Mouse (Mus musculus): ENCODE results near the gene Cdh6. TPM values are rescaled to one million over a fixed set of nuclear protein-coding genes. Genes with fewer than 3 reads are reported as not detected.

Gene Cdh6
- total RNA-seq (2015; ENCODE audit: low replicate concordance) (not detected in 2 replicates), total RNA-seq (2017; ENCODE audit: low replicate concordance) (not detected in 2 replicates)

- no peak for ATAC-seq (replicated peaks; ENCODE audit: low FRiP score, poor library complexity, severe bottlenecking)
These were observed at the start of gene Cdh6 for GRCm38 (mm10) chr15:13173071-13173778. Gene Cdh6 (minus strand): TSS chr15:13173675.

GRCm38 (mm10) chr15:13219727-13220454, 46.4 kb upstream of the Cdh6 start:
- ATAC-seq (replicated peaks; ENCODE audit: low FRiP score, poor library complexity, severe bottlenecking): no peak

GRCm38 (mm10) chr15:13217800-13218199, 44.3 kb upstream of the Cdh6 start:
- no peak for ATAC-seq (replicated peaks; ENCODE audit: low FRiP score, poor library complexity, severe bottlenecking)

- no peak for ATAC-seq (replicated peaks; ENCODE audit: low FRiP score, poor library complexity, severe bottlenecking)
These were observed 43.7 kb upstream of the Cdh6 start for GRCm38 (mm10) chr15:13217161-13217560.

- no peak for ATAC-seq (replicated peaks; ENCODE audit: low FRiP score, poor library complexity, severe bottlenecking)
These were observed 39.5 kb upstream of the Cdh6 start for GRCm38 (mm10) chr15:13212956-13213355.

GRCm38 (mm10) chr15:13212027-13212685, 38.7 kb upstream of the Cdh6 start:
- no peak for ATAC-seq (replicated peaks; ENCODE audit: low FRiP score, poor library complexity, severe bottlenecking)

GRCm38 (mm10) chr15:13210186-13210585, 36.7 kb upstream of the Cdh6 start:
- no peak for ATAC-seq (replicated peaks; ENCODE audit: low FRiP score, poor library complexity, severe bottlenecking)

- no peak for ATAC-seq (replicated peaks; ENCODE audit: low FRiP score, poor library complexity, severe bottlenecking)
These were observed 35.2 kb upstream of the Cdh6 start for GRCm38 (mm10) chr15:13208716-13209115.

- ATAC-seq (replicated peaks; ENCODE audit: low FRiP score, poor library complexity, severe bottlenecking): no peak
These were observed 22.8 kb upstream of the Cdh6 start for GRCm38 (mm10) chr15:13196237-13196636.

- no peak for ATAC-seq (replicated peaks; ENCODE audit: low FRiP score, poor library complexity, severe bottlenecking)
These were observed 20.6 kb upstream of the Cdh6 start for GRCm38 (mm10) chr15:13194048-13194447.

GRCm38 (mm10) chr15:13193076-13193475, 19.6 kb upstream of the Cdh6 start:
- no peak for ATAC-seq (replicated peaks; ENCODE audit: low FRiP score, poor library complexity, severe bottlenecking)

GRCm38 (mm10) chr15:13183661-13184060, 10.2 kb upstream of the Cdh6 start:
- no peak for ATAC-seq (replicated peaks; ENCODE audit: low FRiP score, poor library complexity, severe bottlenecking)

- no peak for ATAC-seq (replicated peaks; ENCODE audit: low FRiP score, poor library complexity, severe bottlenecking)
These were observed 8.0 kb upstream of the Cdh6 start for GRCm38 (mm10) chr15:13181430-13181829.

- no peak for ATAC-seq (replicated peaks; ENCODE audit: low FRiP score, poor library complexity, severe bottlenecking)
These were observed 7.5 kb upstream of the Cdh6 start for GRCm38 (mm10) chr15:13181014-13181413.

GRCm38 (mm10) chr15:13175978-13176377, 2.5 kb upstream of the Cdh6 start:
- ATAC-seq (replicated peaks; ENCODE audit: low FRiP score, poor library complexity, severe bottlenecking): no peak

GRCm38 (mm10) chr15:13174618-13174980, 1.1 kb upstream of the Cdh6 start:
- no peak for ATAC-seq (replicated peaks; ENCODE audit: low FRiP score, poor library complexity, severe bottlenecking)

GRCm38 (mm10) chr15:13173840-13174617, 554 bp upstream of the Cdh6 start:
- ATAC-seq (replicated peaks; ENCODE audit: low FRiP score, poor library complexity, severe bottlenecking): no peak

- no peak for ATAC-seq (replicated peaks; ENCODE audit: low FRiP score, poor library complexity, severe bottlenecking)
These were observed 957 bp downstream of the Cdh6 start for GRCm38 (mm10) chr15:13172365-13173070.
